Comparison of ENCODE assay signal across 9 mouse cellular contexts in genomic region chr1:154723537-154724286, GRCm38 (mm10).
DNase-seq lines count a peak whose midpoint lies in the region; ATAC-seq and TF ChIP-seq lines count a peak whose summit lies in the region.
"Had no signal": no experiment of that assay in that cellular context is flagged by ENCODE, and none has a peak within 500 bp of the region (broad histone marks: within the 10 kb centered on the region; RNA-seq: fewer than 3 reads in every experiment).

No protein-coding gene starts in this region.

- H3K9ac ChIP-seq in intestine, embryonic 14.5 days (ENCODE audit: low read length): no peak overlapping the region
- H3K9ac ChIP-seq in intestine, postnatal 0 days (ENCODE audit: low read depth, low read length): no peak overlapping the region
- no peak overlapping the region for H3K9ac ChIP-seq in embryonic facial prominence, embryonic 12.5 days
- peak overlapping the region; percentile 57 for H3K9ac ChIP-seq in neural tube, embryonic 15.5 days (replicated peaks)
- H3K9ac ChIP-seq: liver, embryonic 13.5 days had no signal

- H3K4me1 ChIP-seq in intestine, embryonic 14.5 days (replicated peaks; ENCODE audit: control insufficient read depth, insufficient read depth, low read length): no peaks in the 10 kb centered on the region
- no peaks in the 10 kb centered on the region for H3K4me1 ChIP-seq in intestine, postnatal 0 days (replicated peaks; ENCODE audit: control insufficient read depth, insufficient read depth, low read length)
- H3K4me1 ChIP-seq in embryonic facial prominence, embryonic 12.5 days: peaks cover 19% of the 10 kb centered on the region
- H3K4me1 ChIP-seq in neural tube, embryonic 15.5 days: peaks cover 62% of the 10 kb centered on the region
- H3K4me1 ChIP-seq: liver, embryonic 13.5 days had no signal

- no peaks in the 10 kb centered on the region for H3K9me3 ChIP-seq in intestine, embryonic 14.5 days (ENCODE audit: control insufficient read depth, low read length)
- no peaks in the 10 kb centered on the region for H3K9me3 ChIP-seq in intestine, postnatal 0 days (ENCODE audit: control insufficient read depth)
- H3K9me3 ChIP-seq in embryonic facial prominence, embryonic 12.5 days: no peaks in the 10 kb centered on the region
- H3K9me3 ChIP-seq in neural tube, embryonic 15.5 days (replicated peaks): no peaks in the 10 kb centered on the region
- H3K9me3 ChIP-seq: liver, embryonic 13.5 days had no signal

- 0 out of 2 replicates have a peak, but pooled peaks have one; percentile 38 for ATAC-seq in intestine, embryonic 14.5 days (replicated peaks; ENCODE audit: low FRiP score, low TSS enrichment, low read depth)
- no peak for ATAC-seq in intestine, postnatal 0 days
- peak; percentile 45; the same call in 1 of the 2 replicates for ATAC-seq in embryonic facial prominence, embryonic 12.5 days (ENCODE audit: insufficient number of reproducible peaks, insufficient read depth, low FRiP score, low TSS enrichment)
- ATAC-seq in neural tube, embryonic 15.5 days (ENCODE audit: low FRiP score): peak; percentile 64
- ATAC-seq in erythroblast, adult 5-6 weeks (replicated peaks; ENCODE audit: low FRiP score, poor library complexity, severe bottlenecking): no peak

- peak overlapping the region; percentile 16 for H3K4me2 ChIP-seq in intestine, embryonic 14.5 days (ENCODE audit: low read length)
- no peak overlapping the region for H3K4me2 ChIP-seq in intestine, postnatal 0 days (replicated peaks; ENCODE audit: low read depth)
- H3K4me2 ChIP-seq in embryonic facial prominence, embryonic 12.5 days (replicated peaks): peak overlapping the region; percentile 36
- H3K4me2 ChIP-seq in neural tube, embryonic 15.5 days: peak overlapping the region; percentile 80
- H3K4me2 ChIP-seq: liver, embryonic 13.5 days had no signal

- H3K27ac ChIP-seq in intestine, embryonic 14.5 days (ENCODE audit: low read depth): no peak overlapping the region
- no peak overlapping the region for H3K27ac ChIP-seq in intestine, postnatal 0 days (ENCODE audit: low read depth, low read length)
- no peak overlapping the region for H3K27ac ChIP-seq in embryonic facial prominence, embryonic 12.5 days
- peak overlapping the region; percentile 69 for H3K27ac ChIP-seq in neural tube, embryonic 15.5 days (replicated peaks)
- H3K27ac ChIP-seq: liver, embryonic 13.5 days had no signal

- no peaks in the 10 kb centered on the region for H3K36me3 ChIP-seq in intestine, embryonic 14.5 days (ENCODE audit: control insufficient read depth, insufficient read depth, low read length)
- H3K36me3 ChIP-seq in intestine, postnatal 0 days (ENCODE audit: control insufficient read depth, insufficient read depth): no peaks in the 10 kb centered on the region
- H3K36me3 ChIP-seq in embryonic facial prominence, embryonic 12.5 days: no peaks in the 10 kb centered on the region
- no peaks in the 10 kb centered on the region for H3K36me3 ChIP-seq in neural tube, embryonic 15.5 days
- H3K36me3 ChIP-seq: liver, embryonic 13.5 days had no signal

- H3K4me3 ChIP-seq in intestine, embryonic 14.5 days (ENCODE audit: low read depth, low read length): no peak overlapping the region
- no peak overlapping the region for H3K4me3 ChIP-seq in intestine, postnatal 0 days (ENCODE audit: low read depth, low read length)
- H3K4me3 ChIP-seq in embryonic facial prominence, embryonic 12.5 days: peak overlapping the region; percentile 9
- H3K4me3 ChIP-seq in neural tube, embryonic 15.5 days (replicated peaks): peak overlapping the region; percentile 55
- H3K4me3 ChIP-seq: liver, embryonic 13.5 days had no signal

- H3K27me3 ChIP-seq in intestine, embryonic 14.5 days (replicated peaks; ENCODE audit: control insufficient read depth, insufficient read depth, low read length): peaks cover 66% of the 10 kb centered on the region
- H3K27me3 ChIP-seq in intestine, postnatal 0 days (replicated peaks; ENCODE audit: control insufficient read depth, insufficient read depth, low read length): peaks cover 46% of the 10 kb centered on the region
- peaks cover 65% of the 10 kb centered on the region for H3K27me3 ChIP-seq in embryonic facial prominence, embryonic 12.5 days
- peaks cover 15% of the 10 kb centered on the region for H3K27me3 ChIP-seq in neural tube, embryonic 15.5 days (replicated peaks)

- peak; percentile 71 for DNase-seq in intestine, embryonic 14.5 days (ENCODE audit: low spot score)
- peak; percentile 62 to 68 for DNase-seq in kidney, postnatal 4 days
- DNase-seq in cerebellum, postnatal 14 days: no peak
- DNase-seq in cerebellum, adult 8-10 months: no peak
- DNase-seq: liver, embryonic 13.5 days had no signal

- 4% methylated on average over 19 of the region's 19 CpGs for WGBS in intestine, embryonic 14.5 days
- WGBS in intestine, postnatal 0 days: 7% methylated on average over 19 of the region's 19 CpGs
- WGBS in embryonic facial prominence, embryonic 12.5 days: 3% methylated on average over 19 of the region's 19 CpGs
- under 1% methylated on average over 19 of the region's 19 CpGs for WGBS in neural tube, embryonic 15.5 days

- TF ChIP-seq CTCF in intestine, postnatal 0 days (IDR thresholded peaks at IDR 0.05; ENCODE audit: low read depth): no peak

Comparison
In these comparisons a context has a peak if more than half of its experiments do, and no peak if none do; other contexts are left out.
1. ATAC-seq: peak in intestine, embryonic 14.5 days (single experiment), embryonic facial prominence, embryonic 12.5 days (single experiment) and neural tube, embryonic 15.5 days (single experiment); none in intestine, postnatal 0 days (single experiment) and erythroblast, adult 5-6 weeks (single experiment).
2. DNase-seq: peak in intestine, embryonic 14.5 days (single experiment) and kidney, postnatal 4 days (2 of 2); none in cerebellum, postnatal 14 days (0 of 2) and cerebellum, adult 8-10 months (single experiment).
3. H3K4me3 ChIP-seq: peak in embryonic facial prominence, embryonic 12.5 days (single experiment) and neural tube, embryonic 15.5 days (single experiment); none in intestine, embryonic 14.5 days (single experiment) and intestine, postnatal 0 days (single experiment).